Mouse (Mus musculus) 416B (cell line): Measurements from ENCODE around the gene Rpl36.
A peak's percentile ranks its signal among the peaks of the same experiment; 100 is the strongest.

Source experiments
- DNase-seq: peaks from one replicate; pipeline ENCODE4 v3.0.0; 2011; ENCODE audit warnings: low read depth

Rpl36 gene

DNA sequence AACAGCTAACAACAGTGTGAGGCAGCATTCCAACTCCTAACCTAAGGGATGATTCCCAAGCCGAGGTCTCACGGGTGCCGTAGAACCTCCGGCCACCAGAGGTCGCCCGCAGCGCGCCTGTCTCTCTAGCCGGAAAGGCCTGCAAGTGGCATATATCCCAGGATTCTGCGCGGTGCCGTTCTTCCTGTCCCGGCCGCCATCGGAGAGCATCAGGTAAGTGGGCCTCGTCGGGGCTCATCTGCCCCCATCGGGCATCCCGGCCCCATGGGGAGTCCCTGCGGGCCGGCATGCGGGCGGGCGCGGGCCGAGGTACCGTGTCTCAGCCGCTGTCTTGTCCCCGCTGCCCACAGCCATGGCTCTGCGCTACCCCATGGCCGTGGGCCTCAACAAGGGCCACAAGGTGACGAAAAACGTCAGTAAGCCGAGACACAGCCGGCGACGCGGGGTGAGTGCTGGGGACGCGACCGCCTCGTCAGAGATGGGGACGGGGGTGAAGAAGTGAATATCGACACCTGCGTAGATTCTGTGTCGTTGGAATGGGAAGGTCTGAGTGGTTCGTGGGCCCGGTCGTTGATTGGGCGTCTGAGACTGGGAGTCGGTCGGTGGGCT lies at the start of gene Rpl36:
TSS of gene Rpl36 (plus strand) at position 181 of the 609 bp plus-strand sequence.
- peak; percentile 94 for DNase-seq

DNA sequence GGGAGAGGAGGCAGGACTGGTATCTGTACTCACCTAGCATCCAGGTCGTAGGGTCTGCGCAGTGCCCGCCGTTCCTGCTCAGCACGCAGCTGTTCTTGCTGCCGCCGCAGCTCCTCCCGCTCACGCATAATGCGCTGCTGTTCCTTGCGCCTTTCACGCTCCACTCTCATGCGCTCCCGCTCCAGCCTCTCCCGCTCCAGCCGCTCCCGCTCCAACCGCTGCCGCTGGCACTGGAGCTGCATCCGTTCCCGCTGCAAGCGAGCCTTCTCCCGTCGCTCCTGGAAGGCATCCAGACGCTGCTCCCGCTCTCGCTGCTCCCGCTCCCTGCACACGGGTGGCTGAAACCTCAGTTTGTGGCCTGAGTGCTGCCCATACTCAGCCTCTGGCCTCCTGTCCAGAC lies 46.9 kb upstream of the Rpl36 start:
- no peak for DNase-seq

DNA sequence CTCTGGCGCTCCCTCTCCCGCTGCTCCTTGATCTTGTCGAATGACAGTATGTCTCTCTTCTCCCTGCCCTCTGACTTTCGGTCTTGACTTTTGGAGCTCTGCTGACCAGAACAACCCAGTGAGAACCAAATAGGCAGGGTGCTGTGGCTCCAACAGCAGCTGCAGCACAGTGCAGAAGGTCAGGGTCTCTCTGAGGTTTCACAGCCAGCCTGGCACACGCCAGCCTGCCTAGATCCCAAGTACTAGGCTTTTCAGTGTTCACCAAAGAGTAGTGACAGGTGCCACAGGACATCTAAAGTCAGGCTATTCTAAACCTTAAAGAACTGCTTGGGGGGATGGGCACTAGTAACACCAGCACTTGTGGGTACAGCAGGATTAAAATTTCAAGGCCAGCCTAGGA lies 46.3 kb upstream of the Rpl36 start:
- DNase-seq, result no peak

DNA sequence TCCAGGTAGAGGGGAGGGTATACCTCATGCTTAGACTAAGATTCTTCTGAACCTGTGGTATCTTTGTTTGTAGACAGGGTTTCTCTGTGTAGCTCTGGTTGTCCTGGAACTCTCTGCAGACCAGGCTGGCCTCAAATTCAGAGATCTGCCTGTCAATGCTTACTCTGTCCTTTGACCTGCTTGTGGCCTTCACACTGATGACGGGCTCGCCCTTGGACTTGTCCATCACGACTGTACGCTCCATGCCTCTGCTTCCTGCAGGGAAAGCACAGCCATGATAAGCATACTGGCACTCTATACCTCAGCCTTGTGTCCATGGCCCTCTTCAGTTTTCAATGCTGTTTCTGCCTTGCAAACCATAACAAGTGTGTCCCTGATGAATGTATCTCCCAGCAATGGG lies 45.8 kb upstream of the Rpl36 start:
- no peak for DNase-seq

DNA sequence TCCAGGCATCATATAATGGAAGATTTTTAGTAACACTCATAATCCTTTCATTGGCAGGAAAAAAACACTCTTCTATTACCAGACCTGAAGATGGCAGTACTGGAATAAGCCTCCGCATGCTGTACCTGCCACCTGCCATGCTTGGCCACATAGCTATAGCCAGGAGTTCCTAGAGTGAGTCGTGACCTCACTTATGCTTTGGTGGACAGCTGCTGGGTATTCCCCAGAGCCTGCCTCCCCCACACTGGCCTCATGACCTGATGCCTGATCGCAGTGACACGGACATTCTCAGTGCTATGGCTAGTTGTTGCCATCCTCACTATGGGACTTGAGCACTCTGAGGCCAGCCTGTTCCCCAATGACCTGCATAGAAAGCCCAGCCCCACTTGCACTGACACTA lies 42.9 kb upstream of the Rpl36 start:
- DNase-seq, result no peak

DNA sequence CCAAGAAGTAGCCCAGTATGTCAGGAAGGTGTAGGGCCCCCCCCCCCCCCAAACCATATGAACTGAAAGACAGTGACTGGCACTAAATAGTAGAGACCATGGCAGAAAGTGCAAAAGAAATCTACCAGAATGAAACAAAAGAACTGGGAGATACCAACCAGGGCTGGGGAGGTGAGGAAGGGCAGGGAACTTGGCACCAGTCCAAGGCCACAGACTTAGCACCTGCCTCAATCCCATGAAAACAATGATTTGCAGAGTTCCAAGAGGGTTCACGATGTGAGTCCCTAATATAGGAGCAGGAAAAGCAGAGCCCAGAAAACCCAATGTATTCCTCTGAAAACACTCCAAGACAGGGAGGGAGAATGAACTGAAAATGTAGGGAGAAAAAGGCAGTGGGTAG lies 41.1 kb upstream of the Rpl36 start:
- DNase-seq, result no peak

DNA sequence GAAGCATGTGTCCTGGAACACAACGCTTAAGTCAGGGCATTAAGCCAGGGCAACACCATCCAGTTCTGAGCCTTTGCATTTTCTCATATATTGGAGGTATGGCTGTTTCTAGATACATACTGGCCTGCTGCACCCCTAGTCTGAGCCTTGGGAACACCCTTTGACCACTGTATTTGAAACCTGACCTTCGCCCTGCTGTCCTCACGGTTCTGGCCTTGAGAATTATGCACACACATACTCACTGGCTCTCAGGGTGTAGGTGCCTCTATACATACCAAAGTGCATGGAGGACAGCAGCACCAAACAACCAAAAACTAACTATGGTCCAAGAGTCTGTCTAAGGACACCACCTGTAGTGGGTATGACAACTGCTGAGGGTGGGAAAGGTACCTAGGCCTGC lies 40.3 kb upstream of the Rpl36 start:
- DNase-seq, result no peak

DNA sequence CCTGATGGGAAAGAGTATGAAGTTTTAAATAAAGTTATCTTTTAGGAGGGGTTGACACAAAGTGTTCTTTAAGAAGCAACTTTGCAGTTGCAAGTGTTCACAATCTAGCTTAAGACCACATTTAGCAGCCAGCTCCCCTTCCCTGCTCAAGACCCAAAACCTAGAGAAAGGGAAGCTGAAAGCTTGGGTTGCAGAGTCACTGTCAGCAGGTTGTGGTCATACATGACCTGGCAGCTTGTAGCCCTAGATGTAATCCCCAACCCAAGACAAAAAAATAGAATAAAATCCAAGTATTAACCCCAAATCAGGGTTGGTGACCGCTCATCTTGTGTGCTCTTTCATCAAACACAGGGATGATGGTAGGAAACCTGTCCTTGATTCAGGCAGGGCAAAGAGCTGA lies 30.1 kb upstream of the Rpl36 start:
- peak; percentile 50 for DNase-seq

DNA sequence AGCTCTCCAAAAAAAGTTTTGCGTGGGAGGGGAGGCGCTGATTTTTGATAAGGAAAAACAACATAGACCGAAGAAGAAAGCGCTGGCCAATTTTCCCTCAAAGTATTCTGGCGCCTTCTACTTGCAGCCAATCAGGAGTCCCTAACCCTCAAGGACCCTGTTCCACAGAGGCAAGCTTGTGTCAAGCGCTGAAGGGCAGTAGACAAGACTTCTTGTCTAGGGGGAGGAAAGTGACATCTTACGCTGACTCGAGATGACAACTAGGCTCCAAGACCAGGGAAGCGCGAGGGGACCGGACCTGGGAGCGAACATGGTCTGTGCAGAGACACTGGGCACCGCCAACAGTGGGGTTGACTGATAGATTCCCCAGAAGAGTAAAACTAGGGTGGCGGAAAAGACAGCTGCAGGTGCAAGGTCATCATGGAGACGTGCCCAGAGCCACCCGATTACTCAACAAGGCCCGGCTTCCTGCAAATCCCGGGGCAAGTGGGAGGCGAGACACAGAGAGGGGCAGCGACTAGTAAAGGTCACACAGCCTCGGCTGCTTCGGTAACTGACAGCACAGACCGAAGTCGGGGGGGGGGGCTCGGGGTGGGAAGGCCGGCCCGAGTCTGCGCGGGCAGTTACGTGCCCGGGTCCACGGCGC lies 29.5 kb upstream of the Rpl36 start:
- DNase-seq, result no peak

DNA sequence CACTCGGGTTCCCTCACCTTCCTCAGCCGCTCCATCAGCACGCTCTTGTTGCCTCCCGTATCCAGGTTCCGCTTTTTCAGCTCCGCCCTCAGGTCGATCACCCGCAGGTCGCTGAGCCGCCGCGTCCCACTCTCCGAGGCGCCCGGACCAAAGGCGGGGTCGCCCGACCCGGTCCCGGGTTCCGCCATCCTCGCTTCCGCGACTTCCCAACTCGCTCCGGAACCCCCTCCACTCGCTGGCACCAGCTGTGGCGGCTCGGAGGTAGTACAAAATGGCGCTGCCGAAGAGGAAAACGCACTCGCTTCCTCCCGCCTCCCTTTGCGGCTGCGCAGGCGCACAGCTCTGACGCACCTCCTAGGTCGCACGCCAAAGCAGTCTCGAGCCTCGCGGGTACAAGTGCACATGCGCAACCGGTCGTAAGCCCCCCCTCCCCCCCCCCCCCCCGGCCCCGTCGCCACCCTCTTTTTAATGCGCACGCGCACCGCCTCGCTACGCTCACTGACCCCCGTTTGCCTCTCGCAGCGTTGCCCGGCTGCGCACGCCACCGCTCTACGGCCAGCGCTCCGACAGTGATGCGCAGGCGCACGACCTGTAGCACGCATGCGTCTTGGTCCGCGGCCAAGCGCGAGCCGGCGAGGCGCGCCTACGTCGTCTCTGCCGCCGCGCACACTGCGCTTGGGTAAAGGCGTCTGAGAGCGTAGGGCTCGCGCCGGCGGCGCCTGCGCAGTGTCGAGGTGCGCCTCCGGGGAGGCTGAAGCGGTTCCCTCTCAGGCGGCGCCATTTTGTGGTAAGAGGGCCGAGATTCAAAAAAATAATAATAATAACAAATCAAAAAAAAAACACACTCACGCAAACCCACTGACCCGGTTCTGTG lies 28.7 kb upstream of the Rpl36 start, which contains the start of the genes Safb2 and Safb:
TSS of gene Safb2 (minus strand) at position 329 of the 874 bp plus-strand sequence.
TSS of gene Safb (plus strand) at position 569 of the 874 bp plus-strand sequence.
- peak; percentile 99 for DNase-seq

DNA sequence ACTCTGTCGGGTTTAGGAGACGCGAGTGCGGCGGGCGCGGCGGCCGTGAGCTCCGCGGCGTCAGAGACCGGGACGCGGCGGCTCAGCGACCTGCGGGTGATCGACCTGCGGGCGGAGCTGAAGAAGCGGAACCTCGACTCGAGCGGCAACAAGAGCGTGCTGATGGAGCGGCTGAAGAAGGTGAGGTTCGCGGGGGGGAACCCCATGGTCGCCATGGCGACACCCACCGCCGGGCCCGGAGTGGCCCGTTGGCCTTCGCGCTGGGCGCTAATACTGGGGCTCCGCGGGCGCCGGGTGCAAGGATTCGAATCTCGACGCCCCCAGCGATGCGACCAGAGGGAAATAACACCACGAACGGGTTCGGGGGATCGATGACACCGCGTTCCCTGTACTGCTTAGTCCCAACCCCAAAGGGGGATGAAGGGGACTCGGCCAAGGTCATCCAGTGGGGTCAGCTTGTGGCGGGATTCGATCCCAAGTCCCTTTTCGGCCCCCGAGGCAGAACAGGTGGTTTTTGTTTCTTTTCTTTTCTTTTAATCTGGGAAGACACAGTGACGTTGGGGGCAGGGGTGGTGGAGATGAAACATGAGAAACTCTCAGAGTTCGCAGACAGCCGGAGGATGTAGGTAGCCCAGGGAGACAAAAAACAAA lies 27.9 kb upstream of the Rpl36 start:
- peak; percentile 26 for DNase-seq

DNA sequence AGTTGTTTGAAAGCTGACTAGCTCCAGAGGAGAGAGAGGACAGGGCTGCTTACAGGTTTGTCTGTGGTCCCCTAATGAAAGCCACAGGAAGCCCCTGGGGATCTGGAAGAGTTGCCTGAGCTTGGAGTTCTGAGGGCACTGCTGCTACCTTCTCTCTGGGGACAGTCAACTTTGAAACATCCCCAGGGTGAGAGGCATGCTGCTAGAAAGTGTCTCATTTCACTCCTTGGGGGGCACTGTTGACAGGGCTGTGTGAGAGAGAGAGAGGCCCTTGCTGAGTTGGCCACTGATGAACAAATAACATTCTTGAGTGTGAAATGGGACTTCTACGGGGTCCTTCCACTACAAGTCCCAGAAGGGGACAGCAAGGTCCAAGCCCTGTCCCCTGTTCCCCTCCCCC lies 25.4 kb upstream of the Rpl36 start:
- DNase-seq, result no peak

DNA sequence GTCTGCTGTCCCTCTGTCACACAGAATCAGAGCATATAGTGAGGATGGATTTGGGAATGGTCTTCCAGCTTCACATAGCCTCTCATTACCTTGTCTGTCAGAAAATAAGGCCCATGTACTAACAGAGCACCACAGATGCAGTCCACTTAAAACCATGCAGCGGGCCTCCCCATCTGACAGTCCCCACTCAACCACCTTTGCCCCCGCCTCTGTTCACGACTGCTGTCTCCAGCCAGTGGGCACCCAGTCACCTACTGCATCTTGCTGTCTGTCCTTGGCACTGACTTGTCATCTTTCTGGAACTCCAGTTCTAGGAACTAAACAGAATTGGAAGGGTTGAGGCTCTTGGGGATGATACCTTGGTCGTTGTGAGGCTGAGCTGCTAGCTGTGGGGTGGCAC lies 24.3 kb upstream of the Rpl36 start:
- no peak for DNase-seq

DNA sequence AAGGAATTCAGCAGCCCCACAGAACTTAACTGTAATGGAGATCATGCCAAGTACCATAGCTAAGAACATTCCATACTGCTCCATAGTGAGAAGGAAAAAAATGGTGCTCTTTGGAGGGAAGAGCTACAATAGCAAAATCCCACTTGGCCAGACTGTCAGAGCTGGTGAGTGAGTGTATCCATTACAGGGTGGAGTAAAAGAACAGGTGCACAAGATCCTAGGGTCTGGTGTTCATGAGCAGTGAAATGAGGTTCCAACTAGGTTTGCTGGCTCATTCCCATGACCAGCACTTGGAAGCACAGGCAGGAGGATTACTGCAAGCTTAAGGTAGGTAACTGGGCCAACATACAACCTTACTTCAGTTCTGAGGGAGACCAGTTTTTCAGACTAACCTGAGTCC lies 20.7 kb upstream of the Rpl36 start:
- DNase-seq, result no peak

DNA sequence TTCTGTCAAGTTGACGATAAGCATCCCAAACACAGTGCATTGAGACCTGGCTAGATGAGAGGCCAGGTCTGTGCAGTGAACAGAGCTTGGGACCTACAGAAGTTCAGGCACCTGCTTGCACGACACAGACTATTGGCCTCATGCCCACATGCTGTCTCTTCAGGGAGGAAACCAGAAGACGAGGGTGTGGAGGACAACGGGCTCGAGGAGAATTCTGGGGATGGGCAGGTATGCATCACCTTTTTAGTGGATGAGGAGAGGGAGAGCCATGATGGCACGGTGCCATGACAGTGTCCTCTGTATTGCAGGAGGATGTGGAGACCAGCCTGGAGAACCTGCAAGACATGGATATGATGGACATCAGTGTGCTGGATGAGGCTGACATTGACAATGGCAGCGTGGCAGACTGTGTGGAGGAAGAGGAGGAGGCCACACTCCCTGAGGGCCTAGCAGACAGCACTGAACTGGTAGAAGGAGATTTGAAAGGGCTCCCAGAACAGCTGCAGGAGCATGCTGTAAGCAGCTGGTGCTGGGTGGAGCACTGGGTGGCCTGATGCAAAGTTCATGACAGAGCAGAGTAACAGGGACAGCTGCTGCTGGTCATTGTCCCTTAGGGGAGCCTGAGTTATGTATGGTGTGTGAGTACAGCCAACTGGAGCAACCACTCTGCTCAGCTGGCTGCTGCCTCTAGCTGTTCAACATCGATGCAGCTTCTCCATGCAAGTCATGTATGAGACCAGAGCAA lies 19.5 kb upstream of the Rpl36 start:
- no peak for DNase-seq

DNA sequence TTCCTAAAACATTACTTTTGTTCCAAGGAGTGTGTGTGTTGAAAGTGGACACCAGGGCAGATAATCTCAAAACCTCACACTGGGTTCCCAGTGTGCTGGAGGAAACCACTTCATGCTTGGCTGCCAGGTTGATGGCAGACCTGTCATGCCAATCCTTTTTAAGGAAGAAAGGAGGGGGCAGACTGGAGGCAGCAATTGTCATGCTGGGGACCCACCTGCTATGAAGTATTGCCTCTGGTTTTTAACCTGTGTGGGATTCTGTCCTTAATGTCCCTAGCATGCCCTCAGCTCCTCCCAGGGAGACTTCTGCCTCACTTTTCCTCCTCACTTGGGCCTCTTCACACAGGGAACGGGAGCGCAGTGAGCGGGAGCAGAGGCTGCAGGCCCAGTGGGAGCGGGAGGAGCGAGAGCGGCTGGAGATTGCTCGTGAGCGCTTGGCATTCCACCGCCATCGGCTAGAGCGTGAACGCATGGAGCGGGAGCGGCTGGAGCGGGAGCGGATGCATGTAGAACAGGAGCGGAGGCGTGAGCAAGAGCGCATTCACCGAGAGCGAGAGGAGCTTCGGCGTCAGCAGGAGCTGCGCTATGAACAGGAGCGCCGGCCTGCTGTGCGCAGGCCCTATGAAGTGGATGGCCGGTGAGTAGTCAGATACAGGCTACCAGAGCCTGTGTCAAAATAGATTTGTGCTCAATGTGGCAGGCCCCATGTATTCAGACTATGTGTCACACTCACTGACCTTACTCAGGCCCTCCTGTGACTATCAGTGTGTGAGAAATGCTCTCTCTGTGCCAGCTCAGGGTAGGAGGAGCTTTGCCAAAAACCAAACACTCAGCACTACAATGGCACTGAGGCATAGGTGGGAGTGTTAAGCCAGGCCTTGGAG lies 9.8 kb upstream of the Rpl36 start:
- no peak for DNase-seq

DNA sequence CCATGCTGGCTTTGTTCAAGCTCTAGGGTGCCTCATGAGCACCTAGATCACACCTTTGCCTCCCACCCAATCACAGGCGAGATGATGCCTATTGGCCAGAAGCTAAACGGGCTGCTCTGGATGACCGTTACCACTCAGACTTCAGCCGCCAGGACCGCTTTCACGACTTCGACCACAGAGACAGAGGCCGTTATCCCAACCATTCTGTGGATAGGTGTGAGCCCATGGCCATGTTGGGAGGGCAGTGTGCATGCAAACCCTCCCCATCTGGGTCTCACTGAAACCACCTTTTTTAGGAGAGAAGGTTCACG lies 9.2 kb upstream of the Rpl36 start:
- DNase-seq, result no peak

DNA sequence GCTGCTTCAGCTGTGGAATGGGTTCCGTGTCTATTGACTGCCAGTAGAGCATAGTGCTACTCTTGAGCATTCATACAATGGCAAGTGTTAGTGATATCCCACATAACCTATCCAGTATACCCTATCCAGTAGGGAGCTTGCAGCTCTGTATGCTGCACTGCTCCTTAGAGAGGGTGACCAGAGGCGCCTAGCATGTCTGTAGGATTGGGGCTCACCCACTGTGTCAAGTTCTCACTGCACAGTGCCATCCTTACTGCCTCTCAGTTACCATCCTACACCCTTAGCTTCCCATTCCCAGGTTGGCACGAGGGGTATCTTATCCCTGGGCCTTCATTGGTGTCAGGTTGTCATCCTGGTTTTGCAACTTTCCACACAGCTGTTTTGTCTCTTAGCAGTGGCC lies 8.8 kb upstream of the Rpl36 start:
- no peak for DNase-seq

DNA sequence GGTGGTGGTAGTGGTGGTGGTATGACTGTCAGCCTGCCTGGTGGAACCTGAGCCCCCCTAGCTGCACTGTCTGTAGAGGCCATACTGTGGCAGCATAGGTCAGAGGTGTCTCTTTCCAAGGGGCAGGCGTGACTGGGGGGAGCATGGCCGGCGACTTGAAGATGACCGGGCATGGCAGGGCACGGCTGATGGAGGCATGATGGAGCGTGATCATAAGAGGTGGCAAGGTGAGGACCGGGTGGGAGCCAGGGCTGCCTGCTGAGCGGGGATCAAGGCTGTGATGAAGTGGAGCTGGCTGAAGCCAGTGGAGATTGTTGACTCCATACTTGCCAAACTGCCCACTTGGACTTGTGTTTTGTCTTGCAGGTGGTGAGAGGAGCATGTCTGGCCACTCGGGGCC lies 7.8 kb upstream of the Rpl36 start:
- no peak for DNase-seq

DNA sequence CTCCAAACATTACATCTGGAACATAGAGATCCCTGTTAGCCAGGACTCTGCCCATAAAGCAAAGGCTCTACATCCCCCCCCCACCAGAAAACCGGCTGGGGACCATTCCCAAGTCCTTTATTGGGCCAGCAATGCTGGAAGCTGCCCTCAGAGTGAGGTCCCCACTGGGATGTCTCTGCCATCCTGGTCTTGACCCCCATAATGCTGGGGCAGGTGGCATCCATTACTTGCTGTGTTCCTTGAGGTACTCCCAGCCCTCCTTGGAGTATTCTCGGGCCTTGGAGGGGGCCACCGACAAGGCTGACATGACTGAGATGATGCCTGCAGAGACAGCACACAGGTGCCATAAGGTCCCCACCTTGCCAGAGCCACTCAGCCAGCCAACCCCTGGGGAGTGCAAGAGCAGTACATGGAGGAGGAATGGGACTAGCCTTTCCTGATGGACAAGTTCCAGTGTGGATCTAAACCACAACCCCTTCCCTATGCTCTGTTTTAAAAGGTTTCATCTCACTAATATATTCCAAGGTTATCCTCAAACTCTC lies 5.6 kb upstream of the Rpl36 start:
- no peak for DNase-seq

DNA sequence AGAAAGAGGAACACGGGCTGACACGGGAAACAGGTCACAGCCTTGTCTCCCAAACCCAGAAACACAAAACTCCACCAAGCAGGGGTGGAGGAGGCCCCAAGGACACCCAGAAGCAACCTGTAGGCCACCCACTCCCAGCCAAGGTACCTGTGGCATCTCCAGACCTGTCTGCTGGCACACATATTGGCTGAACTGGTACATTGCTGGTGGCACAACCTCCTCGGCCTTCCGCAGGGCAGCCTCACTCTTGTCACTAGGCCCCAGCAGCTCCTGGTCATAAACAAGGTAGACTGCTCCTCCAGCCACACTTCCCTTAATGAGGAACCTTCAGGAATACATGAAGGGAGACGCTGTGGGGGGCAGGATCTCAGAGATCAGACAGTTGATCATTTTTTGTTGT lies 4.5 kb upstream of the Rpl36 start:
- peak; percentile 39 for DNase-seq
